Mouse (Mus musculus): Measurements from ENCODE around the gene Shc1.

Gene Shc1

GRCm38 (mm10) chr3:89454401-89455177 is 36.3 kb downstream of the Shc1 start, which contains the start of gene Pmvk:
Gene Pmvk, plus strand, starts transcription at chr3:89454541.
- DNase-seq = no peak

- no peak for DNase-seq
Measured at GRCm38 (mm10) chr3:89455786-89456285, 37.6 kb downstream of the Shc1 start.

- peak; percentile 80 for DNase-seq
Measured at GRCm38 (mm10) chr3:89456726-89457665, 38.8 kb downstream of the Shc1 start.

GRCm38 (mm10) chr3:89458372-89458964 is 40.2 kb downstream of the Shc1 start:
- no peak for DNase-seq

GRCm38 (mm10) chr3:89458965-89459807 is 40.9 kb downstream of the Shc1 start:
- DNase-seq = peak; percentile 95

- DNase-seq = no peak
Measured at GRCm38 (mm10) chr3:89468268-89468667, 50.0 kb downstream of the Shc1 start.

GRCm38 (mm10) chr3:89472280-89472679 is 54.0 kb downstream of the Shc1 start:
- DNase-seq = no peak

GRCm38 (mm10) chr3:89473838-89474237 is 55.6 kb downstream of the Shc1 start:
- DNase-seq = no peak

GRCm38 (mm10) chr3:89479055-89479454 is 60.8 kb downstream of the Shc1 start:
- DNase-seq = no peak

Data from kidney, adult 18-20 months (tissue).